Mouse (Mus musculus) kidney, postnatal 0 days (tissue): ENCODE data around the gene Arf6. TPM values are rescaled to one million over a fixed set of nuclear protein-coding genes. Genes with fewer than 3 reads are reported as not detected.

Source experiments
- ATAC-seq: fragments of 200-750 bp; cut with Nextera tagmentation; replicated peaks from 2 replicates; pipeline ENCODE4 v1.8.0; 2017; ENCODE audit warnings: low read depth, moderate number of reproducible peaks, moderate TSS enrichment, moderate library complexity; ENCODE audit not compliant: low FRiP score
- DNase-seq: peaks from one replicate; pipeline ENCODE4 v3.0.0-alpha.2; 2016; ENCODE audit warnings: low spot score
- H3K27ac ChIP-seq: fragments of 300-500 bp; sonication (generic); 2 replicates; pipeline ENCODE4 v1.5.1; 2014; ENCODE audit warnings: mild to moderate bottlenecking
- H3K27me3 ChIP-seq: fragments of 300-500 bp; sonication (generic); 2 replicates; pipeline ENCODE4 v1.6.1; 2014; ENCODE audit warnings: low read length, mixed read lengths; ENCODE audit not compliant: insufficient read depth
- H3K36me3 ChIP-seq: fragments of 300-500 bp; sonication (generic); 2 replicates; pipeline ENCODE4 v1.6.1; 2014; ENCODE audit warnings: low read length, mixed read lengths; ENCODE audit not compliant: insufficient read depth
- H3K4me1 ChIP-seq: fragments of 300-500 bp; sonication (generic); replicated peaks from 2 replicates; pipeline ENCODE4 v1.6.1; 2014; ENCODE audit warnings: antibody characterized with exemption, low read length, mixed read lengths; ENCODE audit not compliant: insufficient read depth
- H3K4me2 ChIP-seq: fragments of 300-500 bp; sonication (generic); 2 replicates; pipeline ENCODE4 v1.6.1; 2014; ENCODE audit warnings: mild to moderate bottlenecking, low read length, moderate library complexity, mixed read lengths
- H3K4me3 ChIP-seq: fragments of 300-500 bp; sonication (generic); replicated peaks from 2 replicates; pipeline ENCODE4 v1.5.1; 2014; ENCODE audit warnings: low read depth, low read length
- H3K9ac ChIP-seq: fragments of 300-500 bp; sonication (generic); 2 replicates; pipeline ENCODE4 v1.6.1; 2014; ENCODE audit warnings: low read depth, low read length
- H3K9me3 ChIP-seq: fragments of 300-500 bp; sonication (generic); replicated peaks from 2 replicates; pipeline ENCODE4 v1.6.1; 2016; ENCODE audit warnings: low read length, inconsistent platforms, mixed read lengths
- CTCF ChIP-seq: IDR thresholded peaks from 2 replicates; pipeline ENCODE4 v1.5.1; 2016; ENCODE audit warnings: antibody characterized with exemption, low read depth, mild to moderate bottlenecking, moderate library complexity
- WGBS: fragments of 180-500 bp; shearing (Covaris S2); extraction: QIAGEN DNeasy Blood & Tissue Kit; methylation state at CpG from one replicate; pipeline ENCODE4 v1.1.7; 2014; 5-methylcytosine and 5-hydroxymethylcytosine counted together
- polyA plus RNA-seq: library from polyadenylated mRNA; unstranded; fragments of >200 nt; fragmentation: Nextera tagmentation; extraction: Ambion mirVana; gene quantifications from 2 replicates; pipeline ENCODE4 v1.2.1, GENCODE M21; 2015

The Arf6 gene
- polyA plus RNA-seq, 1 experiment from 2014 or later, result 70.7 TPM

DNA sequence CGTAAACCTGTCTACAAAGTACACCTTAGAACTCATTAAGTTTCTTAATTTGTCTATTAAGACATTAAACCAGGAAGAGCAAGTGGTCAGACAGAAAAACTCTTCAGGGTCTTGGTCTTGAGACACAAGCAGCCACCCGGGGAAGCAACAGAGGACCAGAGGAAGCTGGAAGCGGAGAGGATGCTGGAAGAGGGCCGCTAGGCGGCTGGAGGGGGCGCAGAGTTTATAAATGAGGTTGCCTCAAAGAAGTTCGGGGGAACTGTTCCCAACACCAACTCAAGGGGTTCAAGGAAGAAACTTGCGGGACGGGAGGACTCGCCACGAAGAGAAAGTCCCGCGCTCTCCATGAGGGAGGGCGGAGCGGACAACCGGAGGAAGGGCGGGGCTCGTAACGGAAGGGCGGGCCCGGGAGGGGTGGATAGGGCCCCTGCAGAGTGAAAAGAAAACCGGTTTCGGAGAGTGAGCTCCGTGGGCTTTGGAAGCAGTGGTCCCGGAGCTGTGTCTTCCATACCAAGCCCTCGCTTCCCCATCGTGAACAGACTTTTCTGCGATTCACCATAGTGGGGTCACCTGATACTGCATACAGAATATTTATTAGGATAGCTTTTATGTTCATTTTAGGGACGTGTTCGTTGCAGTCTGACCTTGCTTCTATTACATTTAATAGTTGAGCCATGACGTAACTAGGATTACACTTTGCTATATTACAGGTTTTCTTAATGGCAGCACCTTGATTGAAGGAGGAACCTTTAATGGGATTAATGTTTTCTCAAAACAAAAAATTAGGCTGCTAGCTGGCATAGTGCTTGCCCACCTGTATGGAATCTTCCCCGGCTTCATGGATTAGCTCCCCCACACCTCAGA, 7.8 kb upstream of the Arf6 start:
- no peak for ATAC-seq
- Histone ChIP-seq H3K4me3 (peak overlapping the region; percentile 55), H3K9me3 (no peaks in the 10 kb centered on the region), H3K27ac (peak overlapping the region; percentile 80), H3K4me1 (0 out of 2 replicates have a peak, but pooled peaks cover 4% of the 10 kb centered on the region), H3K27me3 (no peaks in the 10 kb centered on the region), H3K9ac (peak overlapping the region; percentile 59), H3K4me2 (peak overlapping the region; percentile 79), H3K36me3 (no peaks in the 10 kb centered on the region)
- DNase-seq, result peak; percentile 84
- WGBS, result 4% methylated on average over 32 of the region's 32 CpGs
- peak; percentile 41; the same call in 1 of the 2 replicates for TF ChIP-seq CTCF

GRCm38 (mm10) chr12:69365757-69366156, 6.2 kb upstream of the Arf6 start:
- no peak for TF ChIP-seq CTCF
- Histone ChIP-seq H3K4me1 (0 out of 2 replicates have a peak, but pooled peaks cover 4% of the 10 kb centered on the region), H3K9me3 (no peaks in the 10 kb centered on the region), H3K27ac (no peak overlapping the region), H3K9ac (no peak overlapping the region), H3K27me3 (no peaks in the 10 kb centered on the region), H3K4me2 (no peak overlapping the region), H3K36me3 (no peaks in the 10 kb centered on the region), H3K4me3 (no peak overlapping the region)
- DNase-seq (no peak), ATAC-seq (no peak)
- WGBS, result 84% methylated on average over 7 of the region's 7 CpGs

GRCm38 (mm10) chr12:69366424-69366823, 5.5 kb upstream of the Arf6 start:
- no peak overlapping the region for H3K27ac ChIP-seq
- TF ChIP-seq CTCF, result peak; percentile 43
- DNase-seq (no peak), ATAC-seq (no peak)
- H3K36me3 ChIP-seq, result no peaks in the 10 kb centered on the region
- H3K4me1 ChIP-seq, result 0 out of 2 replicates have a peak, but pooled peaks cover 4% of the 10 kb centered on the region
- no peak overlapping the region for H3K9ac ChIP-seq
- H3K9me3 ChIP-seq, result no peaks in the 10 kb centered on the region
- no peak overlapping the region for H3K4me2 ChIP-seq
- H3K27me3 ChIP-seq, result no peaks in the 10 kb centered on the region
- H3K4me3 ChIP-seq, result no peak overlapping the region

DNA sequence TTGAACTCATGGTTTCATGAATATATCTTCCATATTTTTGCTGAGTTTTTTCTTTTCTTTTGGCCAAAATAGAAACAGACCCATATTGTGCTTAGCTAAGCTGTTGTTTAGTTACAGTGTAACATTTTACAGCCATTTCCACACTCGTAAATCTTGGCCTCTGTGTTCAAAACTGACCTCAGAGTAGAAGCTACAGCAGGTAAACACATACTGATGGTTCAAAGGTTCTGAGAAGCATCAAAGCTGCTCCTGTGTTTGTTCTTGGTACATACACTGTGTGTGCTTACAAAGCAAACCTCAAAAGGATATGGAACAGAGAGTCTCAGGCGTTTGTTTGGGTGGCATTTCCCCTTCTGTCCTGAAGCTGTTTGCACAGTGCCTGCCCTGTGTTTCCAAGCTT, 4.4 kb upstream of the Arf6 start:
- Histone ChIP-seq H3K36me3 (no peaks in the 10 kb centered on the region), H3K9ac (no peak overlapping the region), H3K27me3 (no peaks in the 10 kb centered on the region), H3K4me3 (no peak overlapping the region), H3K4me1 (0 out of 2 replicates have a peak, but pooled peaks cover 4% of the 10 kb centered on the region), H3K4me2 (no peak overlapping the region), H3K9me3 (no peaks in the 10 kb centered on the region), H3K27ac (no peak overlapping the region)
- DNase-seq, result no peak
- TF ChIP-seq CTCF, result no peak
- 47% methylated on average over 2 of the region's 2 CpGs for WGBS
- no peak for ATAC-seq

DNA sequence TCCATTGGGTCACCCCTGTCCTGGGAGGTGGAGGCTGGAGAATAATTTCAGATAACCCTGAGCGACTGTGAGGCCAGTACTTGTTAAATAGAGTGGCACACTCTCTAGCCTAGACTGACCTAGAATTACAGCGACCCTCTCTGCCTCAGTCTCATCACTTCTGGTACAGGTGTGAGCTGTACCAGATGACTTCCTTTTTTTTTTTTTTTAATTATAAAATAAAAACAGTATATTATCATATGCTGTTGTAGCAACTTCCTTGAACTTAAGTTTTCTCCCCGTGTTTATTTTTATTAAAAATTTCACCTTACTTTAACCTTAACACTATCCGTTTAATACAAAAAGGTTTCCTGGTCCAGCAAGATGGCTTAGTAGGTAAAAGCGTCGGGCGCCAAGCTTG, 1.0 kb upstream of the Arf6 start:
- DNase-seq, result no peak

DNA sequence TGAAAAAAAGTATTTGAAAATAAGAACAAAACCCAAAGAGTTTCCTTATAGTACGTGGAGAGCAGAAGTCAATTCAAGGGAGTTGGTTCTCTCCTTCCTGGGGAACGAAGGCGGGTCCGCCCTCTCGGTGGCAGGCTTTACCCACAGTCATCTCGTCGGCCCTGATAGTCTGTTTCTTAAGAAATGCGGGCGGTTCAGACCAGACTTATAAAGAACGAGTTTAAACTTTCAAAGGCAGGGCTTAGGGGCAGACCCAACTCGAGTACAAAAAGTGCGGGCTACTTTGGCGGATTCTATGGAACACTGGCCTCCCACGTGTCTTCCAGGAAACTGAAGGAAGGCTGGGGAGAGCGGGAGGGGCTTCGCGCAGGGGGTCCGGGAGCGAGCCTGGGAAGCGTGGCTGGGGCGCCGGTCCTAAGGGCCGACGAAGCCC, 513 bp upstream of the Arf6 start:
- Histone ChIP-seq H3K4me2 (peak overlapping the region; percentile 82), H3K4me3 (peak overlapping the region; percentile 99), H3K9ac (peak overlapping the region; percentile 98), H3K27ac (peak overlapping the region; percentile 97), H3K27me3 (no peaks in the 10 kb centered on the region), H3K36me3 (no peaks in the 10 kb centered on the region), H3K9me3 (no peaks in the 10 kb centered on the region), H3K4me1 (peaks cover 5% of the 10 kb centered on the region; the same call in 1 of the 2 replicates)
- peak; percentile 78 for ATAC-seq
- WGBS, result under 1% methylated on average over 24 of the region's 24 CpGs
- peak; percentile 94 for DNase-seq
- peak; percentile 63 for TF ChIP-seq CTCF

More for the DNA sequence above, 1.0 kb upstream of the Arf6 start:
- no peak for TF ChIP-seq CTCF
- H3K27ac ChIP-seq, result peak overlapping the region; percentile 97
- H3K9ac ChIP-seq, result peak overlapping the region; percentile 98; the same call in 1 of the 2 replicates
- no peaks in the 10 kb centered on the region for H3K36me3 ChIP-seq
- H3K4me2 ChIP-seq, result peak overlapping the region; percentile 82
- 13% methylated on average over 7 of the region's 7 CpGs for WGBS
- no peaks in the 10 kb centered on the region for H3K27me3 ChIP-seq
- H3K9me3 ChIP-seq, result no peaks in the 10 kb centered on the region
- no peak for ATAC-seq
- peak overlapping the region; percentile 99 for H3K4me3 ChIP-seq
- peaks cover 2% of the 10 kb centered on the region; the same call in 1 of the 2 replicates for H3K4me1 ChIP-seq
